Mouse (Mus musculus) v-Abl transformed pro-B cells (cell line): Measurements from ENCODE around the gene Dnajc8.

Source experiments
- in situ Hi-C, 2 experiments: fragments of 400-800 bp; cut with MboI; formaldehyde crosslinking; loops; one replicate each; pipeline ENCODE4 v1.15.1; 2025; ENCODE audit not compliant: unreplicated experiment in 2 of 2

Gene Dnajc8

GRCm38 (mm10) chr4:132513395-132514273 lies 21.7 kb upstream of the Dnajc8 start:
- in situ Hi-C loops = loop anchor here (5.0 to 25.0 kb wide), 10 partner anchors 51 to 1551 kb away; partner anchors contain the start of genes Phactr4 (in 2 of the 2) and Med18 (in 1 of the 2)

GRCm38 (mm10) chr4:132514555-132515135 lies 20.7 kb upstream of the Dnajc8 start:
- in situ Hi-C loops = loop anchor here (5.0 to 25.0 kb wide), 10 partner anchors 52 to 1552 kb away; partner anchors contain the start of genes Phactr4 (in 2 of the 2) and Med18 (in 1 of the 2)

DNA sequence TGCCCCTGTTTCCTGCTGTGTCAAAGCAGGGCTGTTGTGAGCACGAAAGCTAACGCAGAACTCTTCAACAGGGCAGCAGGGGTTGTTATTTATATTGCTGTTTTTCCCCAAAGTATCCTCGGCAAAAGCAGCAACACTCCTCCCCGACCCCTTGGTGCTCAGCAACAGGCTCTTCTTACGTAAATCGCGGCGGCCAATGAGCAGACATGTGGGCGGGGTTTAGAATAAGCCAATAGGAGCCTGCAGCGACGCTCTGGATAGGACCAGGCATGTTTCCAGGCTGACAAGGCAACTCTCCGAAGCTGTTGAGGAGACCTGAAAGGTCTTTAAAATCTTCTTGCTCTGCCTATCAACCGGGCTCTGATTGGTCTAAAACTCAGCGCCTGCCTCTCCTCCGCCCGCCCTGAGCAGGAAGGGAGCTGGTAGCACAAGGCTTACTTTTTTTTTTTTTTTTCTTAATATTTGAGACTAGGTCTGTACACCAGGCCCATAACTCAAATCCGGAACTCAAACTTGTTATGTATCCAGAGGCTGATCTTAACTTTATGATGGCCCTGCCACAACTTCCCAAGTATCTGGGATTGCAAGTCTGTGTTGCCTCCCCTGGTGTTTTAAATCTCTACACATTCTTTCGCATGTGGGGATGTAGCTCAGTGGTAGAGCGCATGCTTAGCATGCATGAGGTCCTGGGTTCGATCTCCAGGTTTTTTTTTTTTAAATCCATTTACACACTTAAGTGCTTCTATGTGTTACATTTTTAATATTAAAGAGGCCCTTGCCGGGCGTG lies 19.8 kb upstream of the Dnajc8 start:
- in situ Hi-C loops = loop anchor here (10.0 to 25.0 kb wide), 3 partner anchors 321 to 1553 kb away; no protein-coding TSS in a partner anchor

DNA sequence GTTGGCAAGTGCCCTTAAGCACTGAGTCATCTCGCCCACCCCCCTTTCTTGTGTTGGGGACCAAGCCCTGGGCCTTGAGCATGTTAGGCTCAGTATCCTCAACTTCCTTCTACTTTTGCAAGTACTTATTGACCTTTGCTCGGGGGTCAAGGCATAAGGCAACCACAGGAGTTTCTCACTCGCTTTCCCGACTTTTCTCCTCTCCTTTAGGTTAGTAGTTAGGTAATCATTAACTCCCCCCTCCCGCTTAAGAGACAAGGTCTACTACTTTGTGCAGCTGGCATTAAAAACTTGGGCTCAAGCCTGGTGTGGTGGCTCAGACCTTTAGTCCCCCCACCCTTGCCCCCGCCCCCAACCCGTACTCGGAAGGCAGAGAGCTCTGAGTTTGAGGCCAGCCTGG lies 17.3 kb upstream of the Dnajc8 start:
- in situ Hi-C loops = loop anchor here (10.0 to 25.0 kb wide), 3 partner anchors 323 to 1556 kb away; no protein-coding TSS in a partner anchor

- in situ Hi-C loops = loop anchor here (10.0 to 25.0 kb wide), 3 partner anchors 324 to 1557 kb away; no protein-coding TSS in a partner anchor
These were observed 16.2 kb upstream of the Dnajc8 start for GRCm38 (mm10) chr4:132519188-132519587.

- in situ Hi-C loops = loop anchor here (25.0 kb wide), 2 partner anchors 537 to 1562 kb away; no protein-coding TSS in a partner anchor
These were observed 11.0 kb upstream of the Dnajc8 start for GRCm38 (mm10) chr4:132524321-132524741.

DNA sequence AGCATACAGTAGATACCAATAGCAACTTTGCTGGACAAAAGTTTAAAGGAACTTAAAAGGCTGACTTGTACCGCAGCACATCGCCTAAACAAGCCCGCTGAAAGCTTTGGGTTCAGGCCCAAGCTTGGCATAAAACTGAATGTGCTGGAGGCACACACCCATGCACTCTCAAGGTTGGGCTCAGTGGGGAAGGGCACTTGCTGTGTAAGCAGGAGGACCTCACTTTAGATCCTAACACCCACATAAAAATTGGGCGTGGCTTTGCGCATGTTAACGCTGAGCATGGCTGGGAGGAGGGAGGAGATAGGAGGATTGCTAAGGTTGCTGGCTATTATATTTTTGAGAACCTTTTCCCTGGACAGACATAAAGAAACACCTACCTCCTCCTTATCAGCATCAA lies 10.5 kb upstream of the Dnajc8 start:
- in situ Hi-C loops = loop anchor here (25.0 kb wide), 2 partner anchors 538 to 1563 kb away; no protein-coding TSS in a partner anchor

GRCm38 (mm10) chr4:132526678-132527077 lies 8.7 kb upstream of the Dnajc8 start:
- in situ Hi-C loops = no loop called here

DNA sequence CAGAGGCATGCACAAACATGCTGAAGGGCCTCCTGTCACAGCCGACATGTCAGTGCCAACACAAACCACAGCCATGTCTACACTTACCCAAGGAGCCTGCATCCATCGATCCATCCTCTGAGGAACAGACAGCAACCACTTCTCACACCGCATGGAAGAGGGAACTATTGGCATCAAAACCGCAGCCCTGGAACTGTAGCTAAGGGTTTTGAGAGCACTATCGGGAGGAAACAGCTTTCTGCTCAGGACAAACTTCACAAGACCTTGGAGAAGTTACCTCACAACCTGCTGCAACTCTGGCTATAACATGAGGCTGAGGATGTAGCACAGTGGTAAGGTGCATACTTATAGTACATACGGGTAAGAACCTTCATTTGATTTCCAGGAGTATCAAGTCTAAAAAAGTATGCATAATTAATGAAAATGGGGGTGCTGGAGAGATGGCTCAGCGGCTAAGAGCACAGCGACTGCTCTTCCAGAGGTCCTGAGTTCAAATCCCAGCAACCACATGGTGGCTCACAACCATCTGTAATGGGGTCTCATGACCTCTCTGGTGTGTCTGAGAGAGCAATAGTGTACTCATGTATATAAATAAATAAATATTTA lies 7.3 kb upstream of the Dnajc8 start:
- in situ Hi-C loops = no loop called here

DNA sequence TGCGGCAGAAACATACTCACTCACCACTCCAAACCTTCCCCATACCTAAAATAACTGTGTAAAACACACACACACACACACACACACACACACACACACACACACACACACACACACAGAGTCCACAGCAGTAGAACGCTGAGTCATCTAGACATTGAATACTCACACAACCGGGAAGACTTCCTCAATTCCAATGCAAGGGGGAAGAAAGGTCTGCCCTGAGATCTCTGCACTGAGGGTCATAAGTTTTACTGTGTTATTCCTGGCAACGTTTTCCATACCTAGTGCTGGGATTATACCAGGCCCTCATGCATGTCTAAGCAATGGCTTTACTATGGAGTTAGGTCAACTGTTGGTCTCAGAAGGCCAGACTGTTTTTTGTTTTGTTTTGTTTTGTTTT lies 6.0 kb upstream of the Dnajc8 start:
- in situ Hi-C loops = no loop called here

- in situ Hi-C loops = no loop called here
These were observed 5.1 kb upstream of the Dnajc8 start for GRCm38 (mm10) chr4:132530033-132530804.

GRCm38 (mm10) chr4:132532496-132532895 lies 2.9 kb upstream of the Dnajc8 start:
- in situ Hi-C loops = no loop called here

DNA sequence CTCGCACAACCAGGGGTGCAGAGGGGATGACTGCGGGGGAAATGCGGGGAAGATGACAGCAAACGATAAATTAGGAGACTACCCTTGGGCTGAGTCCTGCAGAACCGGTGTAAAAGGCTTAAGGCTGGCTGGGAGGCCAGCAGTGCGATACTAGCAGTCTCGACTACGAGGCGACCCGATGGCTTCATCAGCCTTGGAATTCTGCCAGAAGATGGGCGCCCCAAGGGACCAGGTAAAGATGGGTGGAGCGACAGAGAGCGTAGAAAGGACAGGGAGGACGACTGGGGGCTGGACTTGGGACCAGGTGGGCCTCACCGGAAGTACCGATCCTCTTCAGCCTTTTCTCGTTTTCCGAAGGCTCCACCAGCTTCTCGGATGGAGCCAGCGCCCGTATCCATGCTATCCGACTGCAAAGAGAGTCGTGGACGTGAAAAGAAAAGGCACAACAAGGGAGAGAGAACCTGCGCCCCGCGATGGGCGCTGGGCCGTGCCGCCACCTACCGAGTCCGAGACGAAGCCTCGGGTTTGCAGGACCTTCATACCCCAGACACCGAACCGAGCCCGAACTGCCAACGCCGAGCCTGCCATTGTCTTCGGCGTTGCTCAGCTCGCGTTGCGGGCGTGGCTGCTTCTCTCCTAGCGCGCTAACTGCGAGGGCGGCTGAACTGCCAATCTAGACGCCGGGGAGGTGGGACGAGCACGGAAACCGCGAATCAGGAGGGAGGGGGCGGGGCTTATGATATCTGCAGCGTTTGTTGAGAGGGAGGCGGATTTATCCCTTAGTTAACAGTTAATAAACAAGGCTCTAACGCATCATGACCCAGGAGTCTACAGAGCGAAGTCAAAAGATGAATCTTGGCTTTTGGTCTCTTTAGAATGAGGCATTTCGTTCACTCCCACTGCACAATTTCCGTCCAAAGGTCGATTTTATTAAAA lies 2.1 kb upstream of the Dnajc8 start, which contains the start of gene Atpif1:
TSS of gene Atpif1 (minus strand) at position 679 of the 936 bp plus-strand sequence.
- in situ Hi-C loops = no loop called here

GRCm38 (mm10) chr4:132539481-132539880 lies 4.1 kb downstream of the Dnajc8 start:
- in situ Hi-C loops = no loop called here

GRCm38 (mm10) chr4:132541413-132541812 lies 6.1 kb downstream of the Dnajc8 start:
- in situ Hi-C loops = loop anchor here in 1 of 2 experiments (5.0 kb wide), 1 partner anchor 386 kb away; no protein-coding TSS in a partner anchor

DNA sequence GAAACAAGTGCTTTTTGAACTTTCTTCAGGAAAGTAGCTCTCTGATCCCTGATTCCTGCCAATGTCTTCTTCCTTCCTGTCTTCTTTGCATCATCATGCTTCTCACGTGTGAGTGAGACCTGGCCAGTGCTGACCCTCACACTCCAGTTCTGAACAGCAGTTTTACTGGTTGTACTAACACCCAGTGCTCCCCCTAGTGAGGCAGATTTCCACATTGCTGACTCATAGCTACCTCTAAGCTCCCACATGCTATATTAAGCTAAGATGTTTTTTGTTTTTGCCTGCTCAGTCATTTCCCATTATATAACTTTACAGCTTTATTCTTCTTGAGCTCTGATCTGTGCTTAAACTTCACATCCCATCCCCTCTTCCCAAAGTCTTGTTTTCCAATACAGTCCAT lies 7.4 kb downstream of the Dnajc8 start:
- in situ Hi-C loops = loop anchor here in 1 of 2 experiments (5.0 kb wide), 1 partner anchor 385 kb away; no protein-coding TSS in a partner anchor

GRCm38 (mm10) chr4:132545851-132546250 lies 10.5 kb downstream of the Dnajc8 start:
- in situ Hi-C loops = loop anchor here (5.0 kb wide), 5 partner anchors 91 to 381 kb away; partner anchors contain the start of genes Eya3 (in 2 of the 2) and Ppp1r8 (in 1 of the 2)

DNA sequence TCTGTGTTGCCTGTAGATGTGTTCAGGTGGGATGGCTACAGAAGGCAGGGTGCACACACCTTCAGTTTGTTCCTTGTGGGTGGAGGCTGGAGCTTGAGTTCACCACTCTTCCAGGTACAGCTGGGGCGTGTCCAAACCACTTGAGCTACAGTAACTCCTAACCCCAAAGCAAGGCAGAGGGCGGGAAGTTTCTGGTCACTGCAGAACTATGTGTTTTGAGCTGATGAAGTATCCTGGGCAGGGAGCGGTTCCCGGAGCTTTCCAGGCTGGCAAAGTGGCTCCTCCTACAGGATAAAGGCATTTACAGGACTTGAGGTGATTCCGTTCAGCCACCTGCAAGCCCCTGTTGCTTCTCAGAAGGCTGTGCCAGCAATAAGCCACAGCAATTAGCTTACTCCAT lies 18.9 kb downstream of the Dnajc8 start:
- in situ Hi-C loops = no loop called here
